Mouse (Mus musculus): ENCODE measurements around the gene Ifi206. TPM values are rescaled to one million over a fixed set of nuclear protein-coding genes. Genes with fewer than 3 reads are reported as not detected.

Gene Ifi206
- polyA plus RNA-seq, 1 experiment = not detected

- peaks cover 6% of the 10 kb centered on the region for H3K36me3 ChIP-seq (ENCODE audit: control insufficient read depth, insufficient read depth)
- no peak overlapping the region for H3K4me3 ChIP-seq (ENCODE audit: insufficient read depth, poor library complexity, severe bottlenecking)
- H3K27me3 ChIP-seq (ENCODE audit: control insufficient read depth, insufficient read depth, insufficient read length) = no peaks in the 10 kb centered on the region
- no peaks in the 10 kb centered on the region for H3K79me3 ChIP-seq (ENCODE audit: low read depth)
- H3K79me2 ChIP-seq (ENCODE audit: control insufficient read depth, insufficient read depth) = no peaks in the 10 kb centered on the region
- H3ac ChIP-seq (ENCODE audit: control insufficient read depth, insufficient read length, low read depth) = no peak overlapping the region
- TF ChIP-seq MYOD1 (IDR thresholded peaks at IDR 0.05; ENCODE audit: control insufficient read depth, insufficient read length, low read depth) (no peak), CEBPB (IDR thresholded peaks at IDR 0.05; ENCODE audit: low read depth) (no peak), MAX (IDR thresholded peaks at IDR 0.05) (no peak), CTCF (IDR thresholded peaks at IDR 0.05; ENCODE audit: control insufficient read depth, insufficient read depth, insufficient read length) (no peak), MYOG (IDR thresholded peaks at IDR 0.05; ENCODE audit: control insufficient read depth, extremely low read depth, insufficient read length) (no peak), USF1 (IDR thresholded peaks at IDR 0.05; ENCODE audit: low read depth) (no peak), FOSL1 (IDR thresholded peaks at IDR 0.05; ENCODE audit: insufficient read depth, low read length, poor library complexity, severe bottlenecking) (no peak)
Measured at GRCm38 (mm10) chr1:173456761-173457160, 34.1 kb downstream of the Ifi206 start.

- H3K79me2 ChIP-seq (ENCODE audit: control insufficient read depth, insufficient read depth) = no peaks in the 10 kb centered on the region
- H3K36me3 ChIP-seq (ENCODE audit: control insufficient read depth, insufficient read depth) = peaks cover 6% of the 10 kb centered on the region
- no peaks in the 10 kb centered on the region for H3K27me3 ChIP-seq (ENCODE audit: control insufficient read depth, insufficient read depth, insufficient read length)
- no peaks in the 10 kb centered on the region for H3K79me3 ChIP-seq (ENCODE audit: low read depth)
- H3ac ChIP-seq (ENCODE audit: control insufficient read depth, insufficient read length, low read depth) = no peak overlapping the region
- no peak overlapping the region for H3K4me3 ChIP-seq (ENCODE audit: insufficient read depth, poor library complexity, severe bottlenecking)
- TF ChIP-seq MYOG (IDR thresholded peaks at IDR 0.05; ENCODE audit: control insufficient read depth, extremely low read depth, insufficient read length) = no peak
- peak; percentile 55 for TF ChIP-seq CTCF (IDR thresholded peaks at IDR 0.05; ENCODE audit: control insufficient read depth, insufficient read depth, insufficient read length)
Measured at GRCm38 (mm10) chr1:173456139-173456754, 34.6 kb downstream of the Ifi206 start.

DNA sequence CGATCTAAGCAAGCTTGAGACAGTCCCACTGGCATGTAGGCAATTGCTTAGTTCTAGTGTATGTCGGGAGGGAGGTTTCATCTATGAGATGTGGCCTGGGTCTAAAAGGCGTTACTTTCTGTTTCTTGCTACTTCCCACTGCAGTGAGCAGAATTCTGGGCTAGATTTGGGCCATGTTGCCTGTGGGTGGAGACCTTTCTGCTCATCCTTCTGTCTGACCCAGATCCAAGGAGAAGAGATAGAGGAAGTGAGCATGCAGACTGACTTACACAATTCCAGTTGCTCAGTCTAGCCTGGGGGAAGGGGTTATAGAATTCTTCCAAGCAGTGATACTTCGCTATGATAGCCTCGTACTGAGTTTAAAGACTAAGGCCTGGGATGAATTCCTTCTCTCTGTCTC, 39.2 kb downstream of the Ifi206 start:
- Histone ChIP-seq H3ac (ENCODE audit: control insufficient read depth, insufficient read length, low read depth) (no peak overlapping the region), H3K79me2 (ENCODE audit: control insufficient read depth, insufficient read depth) (peaks cover 3% of the 10 kb centered on the region), H3K36me3 (ENCODE audit: control insufficient read depth, insufficient read depth) (peaks cover 3% of the 10 kb centered on the region), H3K27me3 (ENCODE audit: control insufficient read depth, insufficient read depth, insufficient read length) (no peaks in the 10 kb centered on the region), H3K4me3 (ENCODE audit: insufficient read depth, poor library complexity, severe bottlenecking) (no peak overlapping the region), H3K79me3 (ENCODE audit: low read depth) (no peaks in the 10 kb centered on the region)
- TF ChIP-seq CEBPB (IDR thresholded peaks at IDR 0.05; ENCODE audit: low read depth) (no peak), MYOD1 (IDR thresholded peaks at IDR 0.05; ENCODE audit: control insufficient read depth, insufficient read length, low read depth) (no peak), USF1 (IDR thresholded peaks at IDR 0.05; ENCODE audit: low read depth) (no peak), FOSL1 (IDR thresholded peaks at IDR 0.05; ENCODE audit: insufficient read depth, low read length, poor library complexity, severe bottlenecking) (no peak)

- no peak overlapping the region for H3ac ChIP-seq (ENCODE audit: control insufficient read depth, insufficient read length, low read depth)
- H3K79me3 ChIP-seq (ENCODE audit: low read depth) = no peaks in the 10 kb centered on the region
- peaks cover 3% of the 10 kb centered on the region for H3K36me3 ChIP-seq (ENCODE audit: control insufficient read depth, insufficient read depth)
- no peaks in the 10 kb centered on the region for H3K27me3 ChIP-seq (ENCODE audit: control insufficient read depth, insufficient read depth, insufficient read length)
- TF ChIP-seq USF1 (IDR thresholded peaks at IDR 0.05; ENCODE audit: low read depth) = no peak
- no peak for TF ChIP-seq CEBPB (IDR thresholded peaks at IDR 0.05; ENCODE audit: low read depth)
- no peak for TF ChIP-seq MAX (IDR thresholded peaks at IDR 0.05)
- no peak for TF ChIP-seq CTCF (IDR thresholded peaks at IDR 0.05; ENCODE audit: control insufficient read depth, insufficient read depth, insufficient read length)
- TF ChIP-seq FOSL1 (IDR thresholded peaks at IDR 0.05; ENCODE audit: insufficient read depth, low read length, poor library complexity, severe bottlenecking) = no peak
- TF ChIP-seq MYOD1 (IDR thresholded peaks at IDR 0.05; ENCODE audit: control insufficient read depth, insufficient read length, low read depth) = no peak
- no peak for TF ChIP-seq MYOG (IDR thresholded peaks at IDR 0.05; ENCODE audit: control insufficient read depth, extremely low read depth, insufficient read length)
- peaks cover 3% of the 10 kb centered on the region for H3K79me2 ChIP-seq (ENCODE audit: control insufficient read depth, insufficient read depth)
- H3K4me3 ChIP-seq (ENCODE audit: insufficient read depth, poor library complexity, severe bottlenecking) = no peak overlapping the region
Measured at GRCm38 (mm10) chr1:173450621-173451020, 40.2 kb downstream of the Ifi206 start.

DNA sequence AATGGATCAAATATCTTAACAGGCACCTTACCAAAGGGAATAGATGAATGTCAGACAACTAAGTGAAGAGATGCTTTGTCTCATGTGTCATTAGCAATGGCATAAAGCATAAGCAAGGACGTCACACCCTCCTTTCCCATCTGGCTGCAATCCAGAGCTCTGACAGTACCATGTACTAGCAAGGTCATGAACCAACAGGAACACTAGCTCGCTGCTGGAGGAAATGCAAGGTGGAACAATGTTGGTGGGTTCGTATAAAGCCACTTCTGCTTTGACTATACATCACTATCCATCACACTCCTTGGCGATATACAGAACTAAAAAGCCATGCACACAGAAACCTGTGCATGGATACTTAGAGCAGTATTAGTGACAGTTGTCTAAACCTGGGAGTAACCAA, 43.8 kb downstream of the Ifi206 start:
- peaks cover 4% of the 10 kb centered on the region for H3K79me3 ChIP-seq (ENCODE audit: low read depth)
- H3ac ChIP-seq (ENCODE audit: control insufficient read depth, insufficient read length, low read depth) = no peak overlapping the region
- no peaks in the 10 kb centered on the region for H3K36me3 ChIP-seq (ENCODE audit: control insufficient read depth, insufficient read depth)
- TF ChIP-seq MAX (IDR thresholded peaks at IDR 0.05) (no peak), CTCF (IDR thresholded peaks at IDR 0.05; ENCODE audit: control insufficient read depth, insufficient read depth, insufficient read length) (no peak), MYOD1 (IDR thresholded peaks at IDR 0.05; ENCODE audit: control insufficient read depth, insufficient read length, low read depth) (no peak), MYOG (IDR thresholded peaks at IDR 0.05; ENCODE audit: control insufficient read depth, extremely low read depth, insufficient read length) (no peak), CEBPB (IDR thresholded peaks at IDR 0.05; ENCODE audit: low read depth) (no peak), USF1 (IDR thresholded peaks at IDR 0.05; ENCODE audit: low read depth) (no peak), FOSL1 (IDR thresholded peaks at IDR 0.05; ENCODE audit: insufficient read depth, low read length, poor library complexity, severe bottlenecking) (no peak)
- H3K79me2 ChIP-seq (ENCODE audit: control insufficient read depth, insufficient read depth) = peaks cover 3% of the 10 kb centered on the region
- H3K27me3 ChIP-seq (ENCODE audit: control insufficient read depth, insufficient read depth, insufficient read length) = no peaks in the 10 kb centered on the region
- no peak overlapping the region for H3K4me3 ChIP-seq (ENCODE audit: insufficient read depth, poor library complexity, severe bottlenecking)

DNA sequence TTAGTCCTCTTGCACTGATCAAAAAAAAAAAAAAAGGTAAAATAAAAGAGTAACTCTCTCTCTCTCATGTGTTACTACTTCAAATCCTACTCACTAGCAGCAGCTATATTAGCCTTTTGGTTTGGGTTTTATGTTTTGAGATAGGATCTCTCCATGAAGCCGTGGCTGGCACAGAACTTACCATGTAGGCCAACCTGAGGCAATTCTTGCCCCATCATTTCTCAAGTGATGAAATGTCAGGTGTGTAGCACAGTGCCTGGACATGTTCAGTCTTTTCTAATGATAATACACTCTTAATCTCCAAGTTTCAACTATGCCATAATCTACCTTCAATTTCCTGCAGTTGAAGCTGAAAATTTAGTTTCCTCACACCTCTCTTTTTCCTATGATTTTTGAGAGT, 47.8 kb downstream of the Ifi206 start:
- H3K4me3 ChIP-seq (ENCODE audit: insufficient read depth, poor library complexity, severe bottlenecking) = no peak overlapping the region
- no peaks in the 10 kb centered on the region for H3K27me3 ChIP-seq (ENCODE audit: control insufficient read depth, insufficient read depth, insufficient read length)
- H3K79me2 ChIP-seq (ENCODE audit: control insufficient read depth, insufficient read depth) = peaks cover 6% of the 10 kb centered on the region
- peaks cover 8% of the 10 kb centered on the region for H3K79me3 ChIP-seq (ENCODE audit: low read depth)
- TF ChIP-seq CEBPB (IDR thresholded peaks at IDR 0.05; ENCODE audit: low read depth) = no peak
- H3K36me3 ChIP-seq (ENCODE audit: control insufficient read depth, insufficient read depth) = no peaks in the 10 kb centered on the region
- H3ac ChIP-seq (ENCODE audit: control insufficient read depth, insufficient read length, low read depth) = no peak overlapping the region
